Mouse (Mus musculus): ENCODE measurements around the gene AY358078. TPM values are rescaled to one million over a fixed set of nuclear protein-coding genes. Genes with fewer than 3 reads are reported as not detected.
"Not testable (repeated sequence)": the region's sequence is repeated elsewhere in the genome, so short reads cannot be mapped to it uniquely, and the experiment has no call there.

Gene AY358078
- polyA plus RNA-seq (2016; fragmentation: Nextera tagmentation; extraction: Ambion mirVana) = not detected in 2 replicates

GRCm38 (mm10) chr14:51799746-51800145 is at the start of gene AY358078:
Gene AY358078 (plus strand): TSS chr14:51800046.
- H3K9me3 ChIP-seq (replicated peaks) = no peaks in the 10 kb centered on the region
- H3K27me3 ChIP-seq (replicated peaks) = no peaks in the 10 kb centered on the region
- no peaks in the 10 kb centered on the region for H3K4me1 ChIP-seq (replicated peaks)
- WGBS = 91% methylated on average over 2 of the region's 2 CpGs
- H3K27ac ChIP-seq (ENCODE audit: poor library complexity, severe bottlenecking) = no peak within 1 kb of the TSS
- H3K4me3 ChIP-seq = no peak within 1 kb of the TSS
- no peaks in the 10 kb centered on the region for H3K36me3 ChIP-seq
- H3K9ac ChIP-seq = no peak within 1 kb of the TSS
- no peak for ATAC-seq (ENCODE audit: insufficient number of reproducible peaks, low FRiP score)
- H3K4me2 ChIP-seq = no peak within 1 kb of the TSS

- H3K9ac ChIP-seq = no peak overlapping the region
- no peak overlapping the region for H3K4me2 ChIP-seq
- 72% methylated on average over 2 of the region's 2 CpGs for WGBS
- H3K9me3 ChIP-seq (replicated peaks) = no peaks in the 10 kb centered on the region
- H3K36me3 ChIP-seq = no peaks in the 10 kb centered on the region
- no peaks in the 10 kb centered on the region for H3K27me3 ChIP-seq (replicated peaks)
- no peak overlapping the region for H3K4me3 ChIP-seq
- H3K4me1 ChIP-seq (replicated peaks) = no peaks in the 10 kb centered on the region
- ATAC-seq (ENCODE audit: insufficient number of reproducible peaks, low FRiP score) = no peak
- no peak overlapping the region for H3K27ac ChIP-seq (ENCODE audit: poor library complexity, severe bottlenecking)
Observed at GRCm38 (mm10) chr14:51755944-51756343, 43.9 kb upstream of the AY358078 start.

- H3K9me3 ChIP-seq (replicated peaks); H3K4me2 ChIP-seq; H3K27me3 ChIP-seq (replicated peaks); H3K9ac ChIP-seq; H3K27ac ChIP-seq (ENCODE audit: poor library complexity, severe bottlenecking); H3K4me3 ChIP-seq; H3K4me1 ChIP-seq (replicated peaks); ATAC-seq (ENCODE audit: insufficient number of reproducible peaks, low FRiP score); H3K36me3 ChIP-seq: not testable (repeated sequence)
- 49% methylated on average over 1 of the region's 1 CpGs for WGBS
Observed at GRCm38 (mm10) chr14:51771378-51771777, 28.5 kb upstream of the AY358078 start.

GRCm38 (mm10) chr14:51773490-51773889 is 26.4 kb upstream of the AY358078 start, which contains the start of gene Ang4:
Gene Ang4 (minus strand): TSS chr14:51773590.
- Histone ChIP-seq H3K27me3 (replicated peaks) (no peaks in the 10 kb centered on the region), H3K36me3 (no peaks in the 10 kb centered on the region), H3K9me3 (replicated peaks) (0 out of 2 replicates have a peak, but pooled peaks cover 4% of the 10 kb centered on the region), H3K4me2 (no peak within 1 kb of the TSS), H3K27ac (ENCODE audit: poor library complexity, severe bottlenecking) (no peak within 1 kb of the TSS), H3K4me1 (replicated peaks) (no peaks in the 10 kb centered on the region), H3K9ac (no peak within 1 kb of the TSS), H3K4me3 (no peak within 1 kb of the TSS)
- 70% methylated on average over 5 of the region's 5 CpGs for WGBS
- no peak for ATAC-seq (ENCODE audit: insufficient number of reproducible peaks, low FRiP score)

- Histone ChIP-seq H3K27me3 (replicated peaks) (no peaks in the 10 kb centered on the region), H3K36me3 (no peaks in the 10 kb centered on the region), H3K4me1 (replicated peaks) (no peaks in the 10 kb centered on the region), H3K9ac (no peak overlapping the region), H3K9me3 (replicated peaks) (0 out of 2 replicates have a peak, but pooled peaks cover 4% of the 10 kb centered on the region), H3K4me3 (no peak overlapping the region), H3K4me2 (no peak overlapping the region), H3K27ac (ENCODE audit: poor library complexity, severe bottlenecking) (no peak overlapping the region)
- WGBS = 83% methylated on average over 1 of the region's 1 CpGs
- no peak for ATAC-seq (ENCODE audit: insufficient number of reproducible peaks, low FRiP score)
Observed at GRCm38 (mm10) chr14:51777791-51778190, 22.1 kb upstream of the AY358078 start.

- no peaks in the 10 kb centered on the region for H3K36me3 ChIP-seq
- H3K27ac ChIP-seq (ENCODE audit: poor library complexity, severe bottlenecking) = no peak overlapping the region
- no peak overlapping the region for H3K9ac ChIP-seq
- no peak overlapping the region for H3K4me3 ChIP-seq
- 68% methylated on average over 4 of the region's 4 CpGs for WGBS
- H3K9me3 ChIP-seq (replicated peaks) = 0 out of 2 replicates have a peak, but pooled peaks cover 4% of the 10 kb centered on the region
- H3K27me3 ChIP-seq (replicated peaks) = no peaks in the 10 kb centered on the region
- H3K4me1 ChIP-seq (replicated peaks) = no peaks in the 10 kb centered on the region
- ATAC-seq (ENCODE audit: insufficient number of reproducible peaks, low FRiP score) = no peak
- no peak overlapping the region for H3K4me2 ChIP-seq
Observed at GRCm38 (mm10) chr14:51778865-51779481, 20.9 kb upstream of the AY358078 start.

- H3K27me3 ChIP-seq (replicated peaks) = no peaks in the 10 kb centered on the region
- WGBS = 66% methylated on average over 4 of the region's 4 CpGs
- H3K36me3 ChIP-seq = no peaks in the 10 kb centered on the region
- H3K4me1 ChIP-seq (replicated peaks) = peaks cover 13% of the 10 kb centered on the region
- no peak overlapping the region for H3K9ac ChIP-seq
- no peak overlapping the region for H3K27ac ChIP-seq (ENCODE audit: poor library complexity, severe bottlenecking)
- H3K4me2 ChIP-seq = no peak overlapping the region
- H3K4me3 ChIP-seq = no peak overlapping the region
- no peak for ATAC-seq (ENCODE audit: insufficient number of reproducible peaks, low FRiP score)
- H3K9me3 ChIP-seq (replicated peaks) = no peaks in the 10 kb centered on the region
Observed at GRCm38 (mm10) chr14:51786335-51786734, 13.5 kb upstream of the AY358078 start.

- no peaks in the 10 kb centered on the region for H3K9me3 ChIP-seq (replicated peaks)
- 64% methylated on average over 5 of the region's 5 CpGs for WGBS
- H3K36me3 ChIP-seq = no peaks in the 10 kb centered on the region
- H3K4me1 ChIP-seq (replicated peaks) = peaks cover 13% of the 10 kb centered on the region
- H3K27me3 ChIP-seq (replicated peaks) = no peaks in the 10 kb centered on the region
- no peak overlapping the region for H3K4me2 ChIP-seq
- no peak overlapping the region for H3K27ac ChIP-seq (ENCODE audit: poor library complexity, severe bottlenecking)
- ATAC-seq (ENCODE audit: insufficient number of reproducible peaks, low FRiP score) = no peak
- H3K4me3 ChIP-seq = no peak overlapping the region
- no peak overlapping the region for H3K9ac ChIP-seq
Observed at GRCm38 (mm10) chr14:51787061-51787460, 12.8 kb upstream of the AY358078 start.

GRCm38 (mm10) chr14:51789196-51789595 is 10.7 kb upstream of the AY358078 start:
- WGBS = 72% methylated on average over 2 of the region's 2 CpGs
- Histone ChIP-seq H3K27me3 (replicated peaks) (no peaks in the 10 kb centered on the region), H3K9me3 (replicated peaks) (no peaks in the 10 kb centered on the region), H3K9ac (no peak overlapping the region), H3K36me3 (no peaks in the 10 kb centered on the region), H3K4me3 (no peak overlapping the region), H3K27ac (ENCODE audit: poor library complexity, severe bottlenecking) (no peak overlapping the region), H3K4me2 (no peak overlapping the region), H3K4me1 (replicated peaks) (peaks cover 13% of the 10 kb centered on the region)
- no peak for ATAC-seq (ENCODE audit: insufficient number of reproducible peaks, low FRiP score)

- no peaks in the 10 kb centered on the region for H3K36me3 ChIP-seq
- no peaks in the 10 kb centered on the region for H3K9me3 ChIP-seq (replicated peaks)
- no peaks in the 10 kb centered on the region for H3K4me1 ChIP-seq (replicated peaks)
- no peak overlapping the region for H3K9ac ChIP-seq
- WGBS = 74% methylated on average over 2 of the region's 2 CpGs
- no peak overlapping the region for H3K27ac ChIP-seq (ENCODE audit: poor library complexity, severe bottlenecking)
- ATAC-seq (ENCODE audit: insufficient number of reproducible peaks, low FRiP score) = no peak
- no peak overlapping the region for H3K4me2 ChIP-seq
- no peaks in the 10 kb centered on the region for H3K27me3 ChIP-seq (replicated peaks)
- H3K4me3 ChIP-seq = no peak overlapping the region
Observed at GRCm38 (mm10) chr14:51794106-51794505, 5.7 kb upstream of the AY358078 start.

GRCm38 (mm10) chr14:51826625-51827024 is 26.8 kb downstream of the AY358078 start:
- Histone ChIP-seq H3K4me1 (replicated peaks) (no peaks in the 10 kb centered on the region), H3K4me2 (no peak overlapping the region), H3K36me3 (no peaks in the 10 kb centered on the region), H3K27me3 (replicated peaks) (no peaks in the 10 kb centered on the region), H3K9me3 (replicated peaks) (no peaks in the 10 kb centered on the region), H3K4me3 (no peak overlapping the region), H3K9ac (no peak overlapping the region), H3K27ac (ENCODE audit: poor library complexity, severe bottlenecking) (no peak overlapping the region)
- no peak for ATAC-seq (ENCODE audit: insufficient number of reproducible peaks, low FRiP score)
- WGBS = 51% methylated on average over 1 of the region's 1 CpGs

GRCm38 (mm10) chr14:51827842-51828241 is 28.0 kb downstream of the AY358078 start:
- 34% methylated on average over 5 of the region's 5 CpGs for WGBS
- H3K27me3 ChIP-seq (replicated peaks); H3K9ac ChIP-seq; H3K27ac ChIP-seq (ENCODE audit: poor library complexity, severe bottlenecking); H3K4me3 ChIP-seq; H3K36me3 ChIP-seq; H3K4me1 ChIP-seq (replicated peaks); H3K9me3 ChIP-seq (replicated peaks); ATAC-seq (ENCODE audit: insufficient number of reproducible peaks, low FRiP score); H3K4me2 ChIP-seq: not testable (repeated sequence)

Data from heart, embryonic 12.5 days (tissue).